Mouse (Mus musculus) C2C12 (cell line): ENCODE results near the gene St6galnac5.

Experiments
- CTCF ChIP-seq: IDR thresholded peaks from one replicate; pipeline ENCODE4 v1.5.1; 2011; ENCODE audit not compliant: control insufficient read depth, insufficient read depth, insufficient read length
- MAX ChIP-seq: IDR thresholded peaks from one replicate; pipeline ENCODE4 v1.6.1; 2011; ENCODE audit warnings: mild to moderate bottlenecking, control low read depth
- MYOD1 ChIP-seq: IDR thresholded peaks from one replicate; pipeline ENCODE4 v1.6.1; 2011; ENCODE audit warnings: low read depth; ENCODE audit not compliant: control insufficient read depth, insufficient read length
- USF1 ChIP-seq: IDR thresholded peaks from one replicate; pipeline ENCODE4 v1.6.1; 2011; ENCODE audit warnings: low read depth, mild to moderate bottlenecking, control low read depth, moderate library complexity

DNA sequence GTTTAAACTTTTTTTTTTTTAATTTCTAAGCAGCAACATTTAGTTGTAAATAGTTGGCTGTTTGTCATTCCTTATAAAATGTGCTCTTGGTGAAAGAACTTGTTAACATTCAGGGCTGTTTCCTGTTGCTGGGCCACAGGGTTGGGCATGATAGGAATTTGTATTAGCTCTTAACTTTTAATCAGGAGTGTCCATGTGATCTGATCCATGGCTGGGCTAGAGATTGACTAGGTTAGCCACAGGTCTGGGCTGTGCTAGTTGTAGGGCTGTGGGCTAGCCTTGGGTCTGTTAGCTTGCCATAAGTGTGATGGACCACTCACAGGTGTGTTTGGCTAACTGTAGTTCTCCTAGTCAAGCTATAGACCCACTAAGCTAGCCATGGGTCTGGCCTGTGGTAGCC is 138.1 kb downstream of the St6galnac5 start:
- no peak for TF ChIP-seq CTCF
- no peak for TF ChIP-seq MAX
- TF ChIP-seq USF1 = no peak
- TF ChIP-seq MYOD1 = no peak
